Mouse (Mus musculus): ENCODE measurements at regions not wholly inside any gene's neighbourhood (a gene's known extent, or its start where the extent isn't known, plus 50 kb on each side); places are given as distances from the start of the nearest gene placed in this dataset.

DNA sequence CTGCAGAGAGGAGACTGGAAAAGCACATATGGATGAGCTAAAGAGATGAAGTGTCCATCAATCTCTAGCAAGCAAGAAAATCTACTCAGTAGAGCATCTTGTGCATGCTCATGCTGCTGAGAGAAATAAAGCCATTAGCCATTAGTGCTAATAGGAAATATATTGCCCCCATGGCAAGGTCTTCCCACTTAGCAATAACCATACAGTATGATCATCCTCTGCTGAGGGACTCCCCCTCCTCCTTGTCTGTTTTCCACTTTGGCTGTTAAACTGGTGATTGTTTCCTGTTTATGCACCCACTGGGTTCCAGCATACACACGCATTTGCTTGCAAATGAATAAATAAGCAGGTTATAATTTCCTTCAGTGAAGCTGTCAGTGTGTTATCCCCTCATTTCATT is 769.4 kb downstream of the Defb40 start:
- TF ChIP-seq GATA1 (IDR thresholded peaks at IDR 0.05; ENCODE audit: borderline replicate concordance, low read length) (no peak), FLI1 (IDR thresholded peaks at IDR 0.05; ENCODE audit: low read length) (no peak)

Measured in megakaryocyte, embryonic 14.5 days (primary cell).